Mouse (Mus musculus): ENCODE results near the gene Smim24. TPM values are rescaled to one million over a fixed set of nuclear protein-coding genes. Genes with fewer than 3 reads are reported as not detected.

Smim24 gene
- total RNA-seq, 1 experiment from 2014 or later = 13.2 TPM

GRCm38 (mm10) chr10:81388505-81389055, 4.3 kb upstream of the Smim24 start, which contains the start of gene Gm48552:
Gm48552 (plus strand) TSS chr10:81389005.
- no peak for ATAC-seq (replicated peaks; ENCODE audit: low read depth, poor library complexity, severe bottlenecking)

GRCm38 (mm10) chr10:81389373-81389772, 3.5 kb upstream of the Smim24 start:
- no peak for ATAC-seq (replicated peaks; ENCODE audit: low read depth, poor library complexity, severe bottlenecking)

GRCm38 (mm10) chr10:81389801-81390677, 2.8 kb upstream of the Smim24 start:
- ATAC-seq (replicated peaks; ENCODE audit: low read depth, poor library complexity, severe bottlenecking) = peak; percentile 65

- no peak for ATAC-seq (replicated peaks; ENCODE audit: low read depth, poor library complexity, severe bottlenecking)
These were observed 2.2 kb upstream of the Smim24 start for GRCm38 (mm10) chr10:81390678-81390965.

GRCm38 (mm10) chr10:81392270-81392669, 581 bp upstream of the Smim24 start:
- ATAC-seq (replicated peaks; ENCODE audit: low read depth, poor library complexity, severe bottlenecking) = no peak

- ATAC-seq (replicated peaks; ENCODE audit: low read depth, poor library complexity, severe bottlenecking) = peak; percentile 59
These were observed 709 bp downstream of the Smim24 start for GRCm38 (mm10) chr10:81393456-81394063.

GRCm38 (mm10) chr10:81395127-81395526, 2.3 kb downstream of the Smim24 start:
- ATAC-seq (replicated peaks; ENCODE audit: low read depth, poor library complexity, severe bottlenecking) = peak; percentile 56

GRCm38 (mm10) chr10:81395865-81396264, 3.0 kb downstream of the Smim24 start:
- no peak for ATAC-seq (replicated peaks; ENCODE audit: low read depth, poor library complexity, severe bottlenecking)

- ATAC-seq (replicated peaks; ENCODE audit: low read depth, poor library complexity, severe bottlenecking) = no peak
These were observed 3.9 kb downstream of the Smim24 start for GRCm38 (mm10) chr10:81396749-81397148.

GRCm38 (mm10) chr10:81399296-81399695, 6.4 kb downstream of the Smim24 start:
- no peak for ATAC-seq (replicated peaks; ENCODE audit: low read depth, poor library complexity, severe bottlenecking)

- ATAC-seq (replicated peaks; ENCODE audit: low read depth, poor library complexity, severe bottlenecking) = no peak
These were observed 7.0 kb downstream of the Smim24 start for GRCm38 (mm10) chr10:81399798-81400308.

- ATAC-seq (replicated peaks; ENCODE audit: low read depth, poor library complexity, severe bottlenecking) = no peak
These were observed 7.7 kb downstream of the Smim24 start for GRCm38 (mm10) chr10:81400371-81401204.

- no peak for ATAC-seq (replicated peaks; ENCODE audit: low read depth, poor library complexity, severe bottlenecking)
These were observed 8.3 kb downstream of the Smim24 start for GRCm38 (mm10) chr10:81401205-81401520.

- ATAC-seq (replicated peaks; ENCODE audit: low read depth, poor library complexity, severe bottlenecking) = peak; percentile 14; the same call in 1 of the 2 replicates
These were observed 8.8 kb downstream of the Smim24 start for GRCm38 (mm10) chr10:81401521-81402226.

- no peak for ATAC-seq (replicated peaks; ENCODE audit: low read depth, poor library complexity, severe bottlenecking)
These were observed 9.4 kb downstream of the Smim24 start for GRCm38 (mm10) chr10:81402227-81402765.

- no peak for ATAC-seq (replicated peaks; ENCODE audit: low read depth, poor library complexity, severe bottlenecking)
These were observed 10.7 kb downstream of the Smim24 start for GRCm38 (mm10) chr10:81403511-81403910.

GRCm38 (mm10) chr10:81404082-81404481, 11.2 kb downstream of the Smim24 start:
- no peak for ATAC-seq (replicated peaks; ENCODE audit: low read depth, poor library complexity, severe bottlenecking)

- ATAC-seq (replicated peaks; ENCODE audit: low read depth, poor library complexity, severe bottlenecking) = peak; percentile 24
These were observed 11.9 kb downstream of the Smim24 start for GRCm38 (mm10) chr10:81404720-81405119.

- no peak for ATAC-seq (replicated peaks; ENCODE audit: low read depth, poor library complexity, severe bottlenecking)
These were observed 12.8 kb downstream of the Smim24 start for GRCm38 (mm10) chr10:81405588-81406201.
